Mouse (Mus musculus) megakaryocyte, embryonic 14.5 days (primary cell): ENCODE measurements around the gene Wdr90.

ENCODE experiments used
- FLI1 ChIP-seq: IDR thresholded peaks from 2 replicates; pipeline ENCODE4 v1.6.1; 2012; ENCODE audit warnings: low read length, inconsistent platforms, mixed read lengths
- GATA1 ChIP-seq: IDR thresholded peaks from 3 replicates; pipeline ENCODE4 v1.6.1; 2012; ENCODE audit warnings: mixed read lengths, low read length, inconsistent platforms, borderline replicate concordance

DNA sequence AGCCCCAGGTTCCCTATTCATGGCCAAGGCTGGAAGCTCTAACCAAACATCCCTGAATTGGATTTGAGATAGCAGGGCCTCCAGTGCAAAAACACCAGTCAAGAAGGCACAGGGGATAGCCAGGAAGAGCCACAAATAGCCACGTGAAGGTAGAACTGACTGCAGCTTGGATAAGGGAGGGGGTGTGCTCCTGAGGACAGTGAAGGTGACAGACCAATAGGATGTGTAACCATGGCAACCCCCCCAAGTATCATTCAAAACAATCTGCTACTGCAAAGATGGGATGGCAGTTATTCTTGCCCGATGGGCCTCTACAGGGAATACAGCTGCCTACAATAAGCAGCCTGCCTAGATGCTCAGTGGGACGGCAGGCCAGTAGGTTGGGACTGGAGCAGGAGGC, 23.8 kb downstream of the Wdr90 start:
- no peak for TF ChIP-seq GATA1
- no peak for TF ChIP-seq FLI1
